Mouse (Mus musculus) c-Kit-positive CD71-positive TER-119-positive erythroid progenitor cells, embryonic 14.5 days (primary cell): Measurements from ENCODE around the gene Nudc.

ENCODE experiments used
- DNase-seq: peaks from one replicate; pipeline ENCODE4 v3.0.0-alpha.2; 2013; ENCODE audit warnings: low spot score

Gene Nudc

GRCm38 (mm10) chr4:133489489-133490245 is 56.1 kb downstream of the Nudc start:
- DNase-seq: no peak

GRCm38 (mm10) chr4:133488619-133489392 is 57.0 kb downstream of the Nudc start:
- DNase-seq: no peak

- DNase-seq: no peak
These were observed 59.0 kb downstream of the Nudc start for GRCm38 (mm10) chr4:133486673-133487357.

- no peak for DNase-seq
These were observed 59.9 kb downstream of the Nudc start for GRCm38 (mm10) chr4:133485691-133486425.

- no peak for DNase-seq
These were observed 61.4 kb downstream of the Nudc start for GRCm38 (mm10) chr4:133484266-133485025.
